Mouse (Mus musculus): ENCODE measurements around the gene Ms4a5.

GRCm38 (mm10) chr19:11280223-11280622 is 3.5 kb downstream of the Ms4a5 start:
- TF ChIP-seq CTCF (IDR thresholded peaks at IDR 0.05; ENCODE audit: borderline replicate concordance, insufficient read depth, low read length) (no peak), POLR2A (IDR thresholded peaks at IDR 0.05; ENCODE audit: low read depth, low read length) (no peak)
